Mouse (Mus musculus) layer of hippocampus, postnatal 10 days (tissue): ENCODE results near the gene Gm44596. TPM values are rescaled to one million over a fixed set of nuclear protein-coding genes. Genes with fewer than 3 reads are reported as not detected.
A peak's percentile ranks its signal among the peaks of the same experiment; 100 is the strongest.

Experiments used
- DNase-seq, 2 experiments: peaks; one replicate each; pipeline ENCODE4 v3.0.0; 2021; ENCODE audit warnings: low spot score in 2 of 2
- long read RNA-seq: library from polyadenylated mRNA; stranded (forward); transcript quantifications from one replicate; pipeline ENCODE4 v2.0.0, GENCODE M21; 2023
- total RNA-seq, 2 experiments: library from RNA; stranded (reverse); gene quantifications; 2 replicates each; pipeline ENCODE4 v1.2.3; 2021

Gene Gm44596
- total RNA-seq: 1 to 10 TPM in 1 of 2 experiments, not detected in 1; 1.3 TPM
- long read RNA-seq, partial matches to known transcripts: 0 of 1 reads
- long read RNA-seq, other reads (novel, unspliced or antisense): 1 of 1 reads

DNA sequence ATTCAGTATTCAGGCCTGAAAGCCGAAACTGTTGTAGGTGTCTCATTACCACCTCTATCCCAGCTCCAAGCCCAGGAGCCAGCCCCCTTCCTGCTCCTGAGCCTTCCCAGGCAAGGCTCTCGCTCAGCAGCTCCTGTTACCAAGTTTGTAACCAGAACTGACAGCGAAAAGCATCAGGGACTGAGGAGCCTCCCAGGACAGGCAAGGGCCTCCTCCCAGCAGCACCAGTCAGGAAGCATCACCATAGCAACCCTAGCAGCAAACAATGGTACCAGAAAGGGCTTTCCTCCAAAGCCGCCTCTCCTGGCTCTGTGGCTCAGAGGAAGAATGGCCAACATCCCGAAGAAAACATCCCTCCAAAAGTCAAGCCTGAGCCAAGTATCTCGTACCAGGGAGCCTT lies at the start of gene Gm44596, which contains the start of gene Tex52:
TSS of gene Gm44596 (plus strand) at position 312 of the 400 bp plus-strand sequence.
TSS of gene Tex52 (plus strand) at position 265 of the 400 bp plus-strand sequence.
- peak in 1 of 2 experiments; percentile 35 for DNase-seq

DNA sequence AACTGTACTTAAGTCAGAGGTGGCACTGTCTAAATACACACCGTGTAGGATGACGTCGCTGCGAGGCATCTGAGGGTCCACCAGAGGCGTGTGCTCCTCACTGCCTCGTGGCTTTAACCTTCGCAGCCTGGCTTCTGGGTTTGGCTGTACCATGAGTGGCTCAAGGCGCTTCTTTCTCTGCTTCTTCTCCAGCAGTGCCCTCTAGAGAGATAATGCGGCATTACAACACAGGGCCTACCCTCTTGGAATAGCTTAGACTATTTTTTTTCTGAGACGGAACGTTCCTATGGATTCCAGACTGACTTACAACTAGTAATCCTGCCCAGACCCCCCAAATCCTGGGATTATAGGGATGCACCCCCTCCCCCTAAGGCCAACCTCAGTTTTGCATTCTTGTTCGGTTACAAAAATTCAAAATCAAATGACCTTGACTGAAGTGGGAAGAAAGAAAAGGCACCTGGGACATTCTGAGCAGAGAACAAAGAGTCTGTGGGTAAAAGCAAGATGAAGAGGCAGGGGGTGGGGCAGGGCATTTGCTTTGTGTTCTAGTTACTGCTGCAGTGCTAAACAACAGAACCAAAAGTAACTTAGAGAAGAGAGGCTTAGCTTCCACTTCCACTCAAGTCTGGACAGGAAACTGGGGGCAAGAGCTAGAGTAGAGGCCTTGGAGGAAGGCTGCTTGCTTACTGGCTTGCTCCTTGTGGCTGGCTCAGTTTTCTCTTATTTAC lies 40.7 kb upstream of the Gm44596 start:
- peak; percentile 79 to 83 for DNase-seq

DNA sequence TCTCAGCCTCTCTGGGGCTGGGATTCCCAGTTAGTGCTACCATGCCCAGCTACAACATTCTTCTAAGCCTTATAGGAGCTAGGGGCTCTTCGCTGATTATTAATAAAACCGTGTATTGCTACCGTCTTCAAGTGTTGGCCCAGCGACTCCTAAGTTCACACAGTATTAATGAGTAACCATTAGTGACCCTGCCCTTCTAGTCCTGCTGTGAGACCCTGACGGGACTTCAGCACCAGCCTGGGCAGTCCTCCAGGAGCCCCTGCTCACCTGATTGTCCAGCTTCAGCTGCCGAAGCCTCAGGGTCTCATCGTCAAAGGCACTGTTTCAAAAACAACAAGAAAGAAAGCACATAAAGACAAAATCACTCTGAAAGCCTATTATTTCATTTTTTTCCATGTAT lies 37.8 kb upstream of the Gm44596 start:
- DNase-seq: no peak

DNA sequence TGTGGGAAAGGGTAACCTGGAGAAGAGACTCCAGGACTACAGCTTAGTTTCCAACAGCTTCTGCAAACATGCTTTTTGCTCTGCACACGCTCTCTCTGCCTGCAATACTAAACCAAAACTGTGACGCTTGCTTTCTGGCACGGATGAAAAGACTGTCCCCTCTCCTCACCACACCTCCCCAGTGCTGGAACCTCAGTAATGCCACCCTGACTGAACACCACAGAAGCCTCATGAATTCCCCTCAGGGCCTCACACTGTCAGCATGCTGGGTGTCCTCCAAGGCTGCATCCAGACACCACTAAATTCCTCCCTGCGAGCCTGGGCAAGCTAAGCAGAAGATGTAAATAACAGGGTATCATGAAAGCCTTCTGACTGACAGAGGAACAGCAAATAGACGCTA lies 36.4 kb upstream of the Gm44596 start:
- DNase-seq: no peak

DNA sequence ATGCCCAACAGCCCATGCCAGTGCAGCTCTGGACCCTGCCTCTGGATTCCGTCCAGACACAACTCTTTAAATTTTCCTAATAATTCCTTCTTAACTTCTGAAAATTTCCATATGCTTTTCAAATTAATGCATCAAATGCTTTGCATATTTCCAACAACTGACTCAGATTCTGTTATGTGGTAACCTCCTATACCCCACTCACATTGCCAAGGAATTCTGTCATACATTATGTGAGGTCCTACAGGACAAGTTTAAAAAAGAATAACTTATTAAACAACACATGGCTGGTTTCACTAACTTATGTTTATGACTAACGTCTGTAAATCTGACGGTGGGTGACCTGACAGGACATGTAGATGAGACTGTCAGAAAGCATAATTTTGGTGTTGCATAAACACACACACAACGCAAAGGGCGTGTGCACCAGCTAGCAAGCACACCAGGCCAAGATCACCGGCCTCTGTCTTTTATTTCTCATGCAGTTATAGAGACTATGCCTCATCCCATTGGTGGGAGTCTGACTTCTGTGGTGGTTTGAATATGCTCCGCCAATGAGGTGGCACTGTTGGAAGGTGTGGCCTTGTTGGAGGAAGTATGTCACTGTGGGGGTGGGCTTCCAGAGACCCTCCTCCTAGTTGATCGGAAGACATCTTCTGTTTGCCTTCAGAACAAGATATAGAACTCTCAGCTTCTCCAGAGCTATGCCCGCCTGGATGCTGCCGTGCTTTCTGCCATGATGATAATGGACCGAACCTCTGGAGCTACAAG lies 33.2 kb upstream of the Gm44596 start:
- no peak for DNase-seq

DNA sequence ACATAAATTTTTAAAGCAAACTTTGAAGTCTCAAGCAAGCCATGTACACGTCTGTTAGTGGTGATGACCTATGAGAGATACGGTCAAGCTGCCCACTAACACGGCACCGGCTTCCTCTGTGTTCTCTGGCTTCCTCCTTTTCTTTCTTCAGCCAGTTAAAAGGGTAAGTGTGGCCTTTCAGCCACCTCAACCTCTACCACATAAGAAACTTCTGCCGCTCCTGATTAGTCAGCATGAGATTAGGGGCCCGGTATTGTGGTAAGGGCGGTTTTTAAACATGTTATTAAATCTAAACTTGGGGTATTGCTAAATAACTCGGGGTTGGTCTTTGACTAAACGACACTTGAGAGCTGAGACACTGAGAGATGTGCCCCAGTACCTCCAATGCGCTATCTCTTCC lies 29.7 kb upstream of the Gm44596 start:
- DNase-seq: no peak

DNA sequence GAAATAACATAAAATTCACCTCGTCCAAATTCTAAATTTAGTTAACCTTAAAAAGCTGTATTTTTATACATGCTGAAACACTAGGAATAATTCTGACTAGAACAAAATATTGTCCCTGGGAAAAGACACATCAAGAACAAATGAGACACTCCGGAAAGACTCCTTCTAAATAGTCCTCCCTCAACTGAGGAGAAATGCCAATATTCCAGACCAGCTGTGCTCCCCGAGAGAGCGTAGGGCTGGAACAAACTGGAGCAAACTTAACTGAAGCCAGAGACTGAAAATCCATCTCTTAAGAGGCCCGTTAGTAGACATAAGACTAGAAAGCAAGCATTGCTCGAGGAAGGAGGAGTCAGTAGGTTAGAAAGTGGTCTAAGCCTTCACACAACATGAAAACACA lies 28.5 kb upstream of the Gm44596 start:
- DNase-seq: no peak

DNA sequence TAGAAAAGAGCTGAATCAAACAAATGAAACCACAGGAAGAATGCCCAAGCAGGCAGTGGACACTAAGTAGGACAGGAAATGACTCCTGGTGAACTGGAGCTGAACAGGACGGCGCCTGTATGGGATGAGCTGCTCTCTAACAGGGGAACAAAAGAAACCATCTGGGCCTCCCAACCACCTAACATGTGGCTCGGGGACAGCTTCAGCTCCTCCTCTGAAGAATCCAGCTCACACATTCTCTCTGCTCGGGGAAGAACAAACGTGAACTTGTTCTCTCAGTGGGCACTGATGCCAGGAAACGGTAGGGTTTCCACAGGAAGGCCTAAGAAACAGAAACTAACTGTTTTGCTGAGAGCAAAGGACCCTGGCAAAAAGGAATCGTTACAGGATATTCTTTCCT lies 25.6 kb upstream of the Gm44596 start:
- peak; percentile 49 to 61 for DNase-seq

DNA sequence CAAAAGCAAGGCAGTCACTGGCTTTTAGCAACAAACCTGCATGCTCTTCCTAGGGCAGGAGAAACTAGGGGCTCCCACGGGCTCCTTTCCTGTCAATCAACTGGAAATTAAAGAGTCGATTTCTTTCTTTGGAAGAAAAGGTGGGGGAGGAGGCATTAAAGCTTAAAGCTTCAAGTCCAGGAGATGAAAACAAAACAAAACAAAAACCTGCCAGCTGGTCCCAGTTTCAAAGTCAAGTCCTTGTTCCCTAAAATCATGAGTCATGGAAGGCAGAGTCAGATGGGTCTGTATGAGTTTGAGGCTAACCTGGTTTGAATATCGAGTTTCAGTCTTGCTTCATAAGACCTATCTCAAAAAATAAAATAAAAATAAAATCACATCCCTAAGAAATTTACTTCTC lies 21.2 kb upstream of the Gm44596 start:
- DNase-seq: no peak

DNA sequence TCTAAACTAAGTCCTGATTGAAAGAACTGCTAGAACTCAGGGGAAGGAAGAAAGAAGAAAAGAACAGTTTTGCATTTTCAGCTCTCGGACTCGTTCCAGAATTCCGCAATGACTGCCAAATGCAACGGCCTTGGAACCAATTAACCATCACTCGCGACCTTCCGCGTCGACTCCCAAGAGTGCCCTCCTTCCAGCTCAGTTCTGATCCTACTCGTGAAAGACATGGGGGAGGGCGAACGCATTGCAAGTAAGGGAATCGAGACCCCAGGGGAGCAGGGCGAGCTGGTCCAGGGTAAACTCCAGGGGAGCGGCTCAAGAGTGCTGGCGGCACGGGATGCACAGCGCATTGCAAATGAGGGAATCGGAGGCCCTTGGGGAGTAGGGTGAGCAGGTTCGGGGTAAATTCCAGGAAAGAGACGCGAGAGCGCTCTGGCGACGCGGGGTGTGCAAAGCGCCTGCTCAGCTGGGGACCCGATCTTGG lies 20.1 kb upstream of the Gm44596 start:
- peak; percentile 68 to 75 for DNase-seq

DNA sequence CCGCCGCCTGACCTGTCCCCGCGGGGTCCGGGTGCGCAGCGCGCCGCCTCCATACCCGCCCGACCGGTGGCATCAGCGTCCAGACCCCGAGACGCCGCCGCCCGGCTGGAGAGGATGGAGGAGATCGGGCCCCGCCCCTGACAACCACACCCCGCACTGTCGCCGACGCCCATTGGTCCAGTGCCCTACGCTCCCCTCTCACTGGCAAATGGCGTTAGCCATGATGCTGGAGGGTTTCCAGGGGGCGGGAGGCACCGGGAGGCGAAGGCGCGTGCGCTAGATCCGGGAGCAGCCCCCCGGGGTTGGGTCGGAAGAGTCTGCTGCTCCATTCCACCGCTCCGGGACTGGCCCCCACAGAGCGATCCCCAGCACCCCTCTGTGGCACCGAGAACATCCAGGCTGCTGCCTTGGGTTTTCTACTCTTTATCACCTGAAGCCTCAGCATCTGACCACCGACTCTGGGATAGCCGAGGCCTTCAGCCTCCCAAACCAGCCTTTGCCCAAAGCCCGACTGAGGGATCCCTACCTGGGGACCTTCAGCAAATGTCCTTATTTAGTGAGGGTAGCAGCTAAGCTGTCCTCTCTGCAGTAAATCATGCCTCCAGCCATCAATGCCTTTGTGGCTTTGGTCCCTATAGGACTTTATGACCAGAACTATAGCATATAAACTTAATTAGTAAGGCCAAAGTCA lies 19.4 kb upstream of the Gm44596 start, which contains the start of gene Tulp3:
TSS of gene Tulp3 (minus strand) at position 126 of the 691 bp plus-strand sequence.
- peak; percentile 99 for DNase-seq

DNA sequence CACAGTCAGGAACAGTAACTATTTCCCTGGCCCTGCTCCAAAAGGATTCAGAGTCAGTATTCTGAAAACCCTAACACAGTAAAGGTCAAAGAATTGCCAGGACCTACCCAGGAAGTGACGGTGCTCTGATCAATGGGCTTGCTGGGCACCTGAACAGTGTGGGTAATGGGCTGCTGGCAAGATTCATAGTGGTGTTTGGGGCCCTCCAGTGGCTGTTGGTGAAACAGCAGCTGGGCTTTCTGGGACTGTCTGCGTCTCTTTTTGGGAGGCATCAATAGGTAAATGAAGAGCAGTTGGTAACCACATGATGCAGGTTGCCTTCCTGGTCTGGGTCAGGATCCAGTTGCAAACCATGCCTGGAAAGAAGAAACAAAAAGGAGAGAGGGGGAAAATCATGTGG lies 16.3 kb upstream of the Gm44596 start:
- DNase-seq: peak; percentile 84 to 85

DNA sequence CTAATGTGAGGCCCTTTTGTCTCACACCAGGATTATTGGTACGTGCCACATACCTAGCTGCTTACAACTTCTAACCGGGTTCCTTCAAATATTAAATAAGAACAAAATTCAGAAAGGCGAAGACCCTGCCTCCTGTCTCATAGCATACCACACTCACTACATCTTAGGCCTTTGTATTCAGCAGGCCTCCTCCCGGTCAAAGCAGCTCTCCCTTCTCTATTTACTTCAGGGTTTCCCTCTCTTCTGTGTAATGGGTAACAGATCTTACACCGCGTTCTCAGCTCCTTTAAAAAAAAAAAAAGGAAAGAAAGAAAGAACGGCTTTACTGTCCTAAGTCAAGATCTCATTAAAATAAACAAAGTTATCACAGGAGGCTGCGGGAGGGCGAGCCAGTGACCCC lies 13.4 kb upstream of the Gm44596 start:
- no peak for DNase-seq

DNA sequence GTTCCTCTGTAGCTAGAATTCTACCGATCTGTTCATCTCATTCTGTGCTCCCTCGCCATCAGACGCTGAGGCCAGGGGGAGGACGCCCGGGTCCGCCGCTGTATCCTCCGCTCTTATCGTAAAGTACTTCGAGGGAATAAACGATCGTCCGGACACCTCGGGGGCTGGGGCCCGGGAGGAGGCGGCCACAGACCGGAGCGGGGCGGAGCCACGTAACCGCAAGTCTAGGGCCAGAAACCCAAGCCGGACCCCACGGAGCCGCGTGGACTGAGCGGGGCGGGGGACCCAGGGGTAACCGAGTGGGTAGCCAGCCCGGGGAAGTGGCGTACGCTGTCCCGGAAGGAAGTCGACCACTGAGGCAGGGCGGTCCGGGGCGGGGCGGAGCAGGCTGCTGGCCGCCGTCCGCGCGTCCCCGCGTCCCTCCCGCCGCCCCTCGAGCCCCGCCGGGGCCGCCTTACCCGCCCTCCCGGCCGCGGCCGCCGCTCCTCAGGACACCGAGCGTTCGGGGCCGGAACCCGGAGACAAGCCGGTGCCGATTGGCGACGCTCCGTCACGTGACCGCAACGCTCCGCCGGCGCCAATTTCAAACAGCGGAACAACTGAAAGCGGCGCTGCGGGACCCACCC lies 12.8 kb upstream of the Gm44596 start, which contains the start of the genes Rhno1 and Foxm1:
TSS of gene Rhno1 (minus strand) at position 531 of the 626 bp plus-strand sequence.
TSS of gene Foxm1 (plus strand) at position 587 of the 626 bp plus-strand sequence.
- peak; percentile 82 to 89 for DNase-seq

DNA sequence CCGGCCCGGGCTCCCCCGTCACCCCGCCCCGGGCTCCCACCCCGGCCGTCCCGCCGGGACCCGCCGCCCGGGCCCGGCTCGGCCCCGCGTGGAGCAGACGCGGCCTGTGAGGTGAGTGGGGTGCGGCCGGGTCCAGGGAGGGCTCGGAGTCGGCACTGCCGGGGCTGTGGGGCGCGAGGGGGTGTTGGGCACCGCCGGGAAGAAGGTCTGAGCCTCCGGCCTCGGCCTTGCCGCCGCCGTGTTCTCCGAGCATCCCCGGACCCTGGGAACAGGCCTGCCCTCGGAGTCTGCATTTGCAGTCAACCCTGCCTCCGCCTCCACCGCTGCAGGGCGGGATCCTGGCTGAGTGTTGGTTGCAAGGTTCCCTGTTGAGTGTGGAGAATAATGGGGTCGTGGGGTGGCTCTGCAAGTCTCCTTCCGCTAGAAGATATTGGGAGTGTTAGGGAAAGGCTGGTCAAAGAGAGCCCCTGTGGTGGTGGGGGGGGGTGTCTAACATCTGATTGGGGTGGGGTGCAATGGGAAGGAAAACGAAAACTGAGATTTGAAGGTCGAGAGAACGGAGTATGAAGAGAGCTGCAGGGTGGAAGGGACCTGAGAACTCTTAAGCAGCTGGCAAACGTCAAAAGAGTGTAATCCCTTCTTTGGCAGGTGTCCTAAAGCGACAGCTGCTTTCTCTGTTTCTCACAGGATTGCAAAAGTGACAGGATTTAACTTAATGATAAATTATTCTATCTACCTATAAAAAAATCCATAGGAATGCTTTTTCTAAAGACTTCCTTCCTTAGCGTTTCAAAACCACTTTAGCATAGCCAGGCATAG lies 12.1 kb upstream of the Gm44596 start:
- no peak for DNase-seq

DNA sequence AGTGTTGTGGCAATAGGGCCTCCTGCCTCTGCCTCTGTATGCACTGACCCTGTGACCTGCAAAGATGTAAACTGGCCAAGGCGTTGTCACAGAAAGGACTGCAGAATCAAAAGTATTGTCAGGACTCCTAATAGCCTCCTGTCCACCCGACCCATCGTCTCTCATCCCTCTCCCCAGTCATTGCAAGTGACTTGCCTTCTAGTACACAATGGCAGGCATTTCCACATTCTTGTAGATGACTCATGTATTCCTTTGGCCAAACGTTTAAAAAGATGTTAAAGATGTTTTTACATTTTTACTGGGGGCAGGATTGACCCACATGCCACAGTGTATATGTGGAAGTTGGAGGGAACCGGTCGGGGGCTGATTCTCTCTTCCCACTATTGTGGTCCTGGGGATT lies 10.6 kb upstream of the Gm44596 start:
- no peak for DNase-seq

DNA sequence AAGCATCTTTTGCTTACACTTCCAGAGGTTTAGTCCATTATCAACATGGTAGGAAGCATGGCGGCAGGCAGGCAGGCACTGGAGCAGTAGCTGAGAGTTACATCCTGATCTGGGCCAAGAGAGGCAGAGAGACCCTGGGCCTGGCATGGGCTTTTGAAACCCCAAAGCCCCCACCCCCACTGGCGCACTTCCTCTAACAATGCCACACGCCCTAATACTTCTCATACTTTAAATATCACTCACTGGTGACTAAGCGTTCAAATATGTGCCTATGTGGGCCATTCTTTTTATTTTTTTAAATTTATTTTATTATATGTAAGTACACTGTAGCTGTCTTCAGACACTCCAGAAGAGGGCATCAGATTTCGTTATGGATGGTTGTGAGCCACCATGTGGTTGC lies 8.8 kb upstream of the Gm44596 start:
- no peak for DNase-seq

DNA sequence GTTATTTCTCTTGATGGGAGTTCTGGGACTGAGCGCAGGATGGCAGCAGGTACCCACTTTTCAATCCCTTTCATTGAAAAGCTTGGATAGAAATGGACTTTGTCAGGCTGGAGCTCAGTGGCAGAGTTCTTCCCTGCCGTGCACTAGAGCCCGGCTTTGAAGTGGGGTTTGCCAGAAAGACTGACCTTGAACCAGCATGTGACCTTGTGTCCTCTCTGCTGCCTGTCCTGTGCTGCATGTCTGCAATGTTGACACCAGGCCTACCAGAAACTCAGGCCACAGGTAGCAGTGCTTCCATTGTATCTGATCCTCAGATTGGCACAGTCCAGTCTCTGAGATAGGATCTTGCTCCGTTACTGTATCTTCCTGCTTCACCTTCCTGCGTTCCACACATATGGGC lies 5.3 kb upstream of the Gm44596 start:
- no peak for DNase-seq

DNA sequence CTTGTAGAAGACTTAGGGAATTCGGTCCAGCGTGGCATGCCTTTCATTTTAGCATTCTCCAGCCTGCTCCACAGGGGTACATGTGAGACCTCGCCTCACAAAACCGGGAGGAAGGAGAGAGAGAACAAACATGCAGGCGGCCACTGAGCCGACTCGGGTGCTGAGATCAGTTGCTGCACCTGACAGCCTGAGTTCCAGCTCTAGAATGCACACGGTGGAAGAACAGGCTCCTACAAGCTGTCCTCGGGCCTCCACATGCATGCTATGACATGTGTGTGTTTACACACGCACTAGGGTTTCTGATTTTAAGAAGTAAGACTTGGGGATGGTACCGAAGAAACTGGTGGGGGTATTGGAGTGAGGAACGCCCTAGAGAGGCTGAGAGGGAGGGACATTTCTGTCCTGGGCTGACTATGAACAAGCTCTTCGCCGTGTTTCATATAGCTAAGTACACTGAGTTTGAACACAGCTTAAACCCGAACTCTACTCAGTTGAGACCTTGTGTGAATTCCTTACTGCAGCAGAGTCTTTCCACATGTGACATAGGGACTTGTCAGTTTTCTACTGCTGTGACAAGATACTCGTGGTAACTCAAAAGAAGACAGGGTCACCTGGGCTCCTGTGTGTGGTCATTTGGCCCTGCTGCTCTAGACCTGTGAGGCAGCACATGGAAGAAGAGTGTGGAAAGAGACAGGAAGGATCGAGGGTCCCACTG lies 1.2 kb downstream of the Gm44596 start:
- no peak for DNase-seq
